Mouse (Mus musculus) forebrain, embryonic 16.5 days (tissue): ENCODE results near the gene Klhl5. TPM values are rescaled to one million over a fixed set of nuclear protein-coding genes. Genes with fewer than 3 reads are reported as not detected.

Experiments used
- ATAC-seq: fragments of 200-750 bp; cut with Nextera tagmentation; 2 replicates; pipeline ENCODE4 v1.8.0; 2017; ENCODE audit warnings: mild to moderate bottlenecking, moderate library complexity
- H3K27ac ChIP-seq: fragments of 300-500 bp; sonication (generic); 2 replicates; pipeline ENCODE4 v1.5.1; 2014; ENCODE audit warnings: low read length, control low read depth
- H3K27me3 ChIP-seq: fragments of 300-500 bp; sonication (generic); replicated peaks from 2 replicates; pipeline ENCODE4 v1.6.1; 2014; ENCODE audit warnings: low read length; ENCODE audit not compliant: control insufficient read depth, insufficient read depth
- H3K36me3 ChIP-seq: fragments of 300-500 bp; sonication (generic); 2 replicates; pipeline ENCODE4 v1.6.1; 2014; ENCODE audit not compliant: control insufficient read depth, insufficient read depth
- H3K4me1 ChIP-seq: fragments of 300-500 bp; sonication (generic); replicated peaks from 2 replicates; pipeline ENCODE4 v1.6.1; 2014; ENCODE audit warnings: low read length; ENCODE audit not compliant: control insufficient read depth, insufficient read depth
- H3K4me2 ChIP-seq: fragments of 300-500 bp; sonication (generic); 2 replicates; pipeline ENCODE4 v1.6.1; 2014; ENCODE audit warnings: mild to moderate bottlenecking, low read length, control low read depth
- H3K4me3 ChIP-seq: fragments of 300-500 bp; sonication (generic); replicated peaks from 2 replicates; pipeline ENCODE4 v1.5.1; 2014; ENCODE audit warnings: mild to moderate bottlenecking, low read length, control low read depth
- H3K9ac ChIP-seq: fragments of 300-500 bp; sonication (generic); replicated peaks from 2 replicates; pipeline ENCODE4 v1.6.1; 2014; ENCODE audit warnings: low read depth, low read length, control low read depth
- H3K9me3 ChIP-seq: fragments of 300-500 bp; sonication (generic); 2 replicates; pipeline ENCODE4 v1.6.1; 2016; ENCODE audit warnings: low read length; ENCODE audit not compliant: control insufficient read depth
- WGBS: fragments of 180-500 bp; shearing (Covaris S2); extraction: QIAGEN DNeasy Blood & Tissue Kit; methylation state at CpG from one replicate; pipeline ENCODE4 v1.1.7; 2014; 5-methylcytosine and 5-hydroxymethylcytosine counted together
- polyA plus RNA-seq: library from polyadenylated mRNA; unstranded; fragments of >200 nt; fragmentation: Nextera tagmentation; extraction: Ambion mirVana; gene quantifications from 2 replicates; pipeline ENCODE4 v1.2.1, GENCODE M21; 2015

The Klhl5 gene
- polyA plus RNA-seq, 1 experiment from 2014 or later, result 63.5 TPM

GRCm38 (mm10) chr5:65182268-65182667 lies 74.9 kb downstream of the Klhl5 start:
- peaks cover 13% of the 10 kb centered on the region for H3K4me1 ChIP-seq
- no peak for ATAC-seq
- H3K36me3 ChIP-seq, result no peaks in the 10 kb centered on the region
- no peak overlapping the region for H3K9ac ChIP-seq
- no peak overlapping the region for H3K4me3 ChIP-seq
- no peaks in the 10 kb centered on the region for H3K27me3 ChIP-seq
- no peak overlapping the region for H3K27ac ChIP-seq
- no peaks in the 10 kb centered on the region for H3K9me3 ChIP-seq
- WGBS, result 82% methylated on average over 1 of the region's 1 CpGs
- no peak overlapping the region for H3K4me2 ChIP-seq

DNA sequence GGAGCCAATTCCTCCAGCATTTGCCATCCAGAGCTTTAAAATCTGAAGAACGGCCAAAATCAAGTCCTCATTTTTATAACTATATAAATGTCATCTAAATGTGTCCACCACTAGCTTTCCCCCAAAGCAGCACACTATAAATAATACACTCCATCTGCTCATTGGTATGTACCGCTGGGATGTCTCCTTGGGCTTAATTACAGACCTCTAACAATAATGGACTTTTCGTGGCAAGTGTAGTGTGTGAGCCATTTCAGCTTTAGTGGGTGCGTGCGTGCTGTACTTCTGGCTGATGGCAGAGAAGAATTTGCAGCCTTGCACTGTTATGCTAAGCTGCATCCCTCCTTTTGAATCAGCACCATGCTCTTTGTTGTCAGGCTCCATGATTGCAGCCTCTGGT lies 84.3 kb downstream of the Klhl5 start:
- no peaks in the 10 kb centered on the region for H3K36me3 ChIP-seq
- 74% methylated on average over 5 of the region's 5 CpGs for WGBS
- no peaks in the 10 kb centered on the region for H3K4me1 ChIP-seq
- no peak overlapping the region for H3K4me3 ChIP-seq
- H3K9me3 ChIP-seq, result peaks cover 3% of the 10 kb centered on the region; the same call in 1 of the 2 replicates
- H3K4me2 ChIP-seq, result no peak overlapping the region
- H3K27me3 ChIP-seq, result no peaks in the 10 kb centered on the region
- H3K27ac ChIP-seq, result no peak overlapping the region
- peak; percentile 66 for ATAC-seq
- H3K9ac ChIP-seq, result no peak overlapping the region

GRCm38 (mm10) chr5:65194441-65194840 lies 87.1 kb downstream of the Klhl5 start:
- no peaks in the 10 kb centered on the region for H3K36me3 ChIP-seq
- no peaks in the 10 kb centered on the region for H3K27me3 ChIP-seq
- no peak overlapping the region for H3K27ac ChIP-seq
- H3K9me3 ChIP-seq, result peaks cover 3% of the 10 kb centered on the region; the same call in 1 of the 2 replicates
- no peak overlapping the region for H3K9ac ChIP-seq
- no peak for ATAC-seq
- no peak overlapping the region for H3K4me3 ChIP-seq
- H3K4me2 ChIP-seq, result no peak overlapping the region
- WGBS, result 94% methylated on average over 9 of the region's 9 CpGs
- 0 out of 2 replicates have a peak, but pooled peaks cover 2% of the 10 kb centered on the region for H3K4me1 ChIP-seq

- peak within 1 kb of the TSS; percentile 76 for H3K4me2 ChIP-seq
- peak; percentile 99 for ATAC-seq
- H3K27ac ChIP-seq, result peak within 1 kb of the TSS; percentile 68
- peaks cover 9% of the 10 kb centered on the region for H3K4me1 ChIP-seq
- WGBS, result 0% methylated on average over 37 of the region's 37 CpGs
- no peaks in the 10 kb centered on the region for H3K9me3 ChIP-seq
- no peaks in the 10 kb centered on the region for H3K27me3 ChIP-seq
- peak within 1 kb of the TSS; percentile 65 for H3K9ac ChIP-seq
- H3K4me3 ChIP-seq, result peak within 1 kb of the TSS; percentile 78
- no peaks in the 10 kb centered on the region for H3K36me3 ChIP-seq
Measured at GRCm38 (mm10) chr5:65199346-65200128, 92.2 kb downstream of the Klhl5 start, which contains the start of gene Wdr19. Wdr19 (plus strand) TSS chr5:65199696.

GRCm38 (mm10) chr5:65204726-65205125 lies 97.4 kb downstream of the Klhl5 start:
- H3K36me3 ChIP-seq, result no peaks in the 10 kb centered on the region
- H3K27me3 ChIP-seq, result no peaks in the 10 kb centered on the region
- no peak overlapping the region for H3K27ac ChIP-seq
- no peak overlapping the region for H3K9ac ChIP-seq
- ATAC-seq, result no peak
- H3K4me2 ChIP-seq, result no peak overlapping the region
- H3K4me1 ChIP-seq, result peaks cover 7% of the 10 kb centered on the region
- WGBS, result 80% methylated on average over 2 of the region's 2 CpGs
- no peaks in the 10 kb centered on the region for H3K9me3 ChIP-seq
- no peak overlapping the region for H3K4me3 ChIP-seq

- H3K9ac ChIP-seq, result no peak overlapping the region
- no peak overlapping the region for H3K4me3 ChIP-seq
- no peaks in the 10 kb centered on the region for H3K4me1 ChIP-seq
- WGBS, result 17% methylated on average over 7 of the region's 7 CpGs
- no peaks in the 10 kb centered on the region for H3K27me3 ChIP-seq
- ATAC-seq, result no peak
- no peaks in the 10 kb centered on the region for H3K36me3 ChIP-seq
- H3K4me2 ChIP-seq, result no peak overlapping the region
- no peaks in the 10 kb centered on the region for H3K9me3 ChIP-seq
- H3K27ac ChIP-seq, result no peak overlapping the region
Measured at GRCm38 (mm10) chr5:65213321-65213720, 106.0 kb downstream of the Klhl5 start.

Other genes starting within 250 kb of the Klhl5 start
- 0.22 and 0.47 TPM in 2 replicates for gene Tlr1, start 174.0 kb upstream of the Klhl5 start, polyA plus RNA-seq
- gene Tlr6, start 147.4 kb upstream of the Klhl5 start, polyA plus RNA-seq, result 0.22 and 0.41 TPM in 2 replicates
- gene Fam114a1, start 137.5 kb upstream of the Klhl5 start, polyA plus RNA-seq, result 6.7 and 8.5 TPM in 2 replicates
- gene Tmem156, start 15.4 kb upstream of the Klhl5 start, polyA plus RNA-seq, result 0.22 TPM in 1 of 2 replicates, not detected in the other
- gene Wdr19, start 92.2 kb downstream of the Klhl5 start, polyA plus RNA-seq, result 13.6 and 14.9 TPM in 2 replicates
- gene Rfc1, start 228.1 kb downstream of the Klhl5 start, polyA plus RNA-seq, result 38.5 and 45.2 TPM in 2 replicates
- 0.09 TPM in 1 of 2 replicates, not detected in the other for gene Klb, start 240.8 kb downstream of the Klhl5 start, polyA plus RNA-seq